Mouse (Mus musculus) lung, postnatal 0 days (tissue): ENCODE measurements around the gene Abtb1. TPM values are rescaled to one million over a fixed set of nuclear protein-coding genes. Genes with fewer than 3 reads are reported as not detected.

Source experiments
- ATAC-seq: fragments of 200-750 bp; cut with Nextera tagmentation; 2 replicates; pipeline ENCODE4 v1.8.0; 2017; ENCODE audit warnings: moderate library complexity
- DNase-seq: peaks from one replicate; pipeline ENCODE4 v3.0.0-alpha.2; 2016; ENCODE audit warnings: low spot score
- H3K27ac ChIP-seq: fragments of 300-500 bp; sonication (generic); 2 replicates; pipeline ENCODE4 v1.5.1; 2014; ENCODE audit warnings: antibody characterized with exemption, mild to moderate bottlenecking, low read length, mixed read lengths
- H3K27me3 ChIP-seq: fragments of 300-500 bp; sonication (generic); replicated peaks from 2 replicates; pipeline ENCODE4 v1.6.1; 2014; ENCODE audit warnings: low read length, mixed read lengths; ENCODE audit not compliant: insufficient read depth
- H3K36me3 ChIP-seq: fragments of 300-500 bp; sonication (generic); 2 replicates; pipeline ENCODE4 v1.6.1; 2014; ENCODE audit warnings: low read length, mixed read lengths; ENCODE audit not compliant: insufficient read depth
- H3K4me1 ChIP-seq: fragments of 300-500 bp; sonication (generic); 2 replicates; pipeline ENCODE4 v1.6.1; 2014; ENCODE audit warnings: antibody characterized with exemption, low read depth, low read length, mixed read lengths; ENCODE audit not compliant: insufficient read depth
- H3K4me2 ChIP-seq: fragments of 300-500 bp; sonication (generic); replicated peaks from 2 replicates; pipeline ENCODE4 v1.6.1; 2014; ENCODE audit warnings: low read depth, mild to moderate bottlenecking, low read length, moderate library complexity, mixed read lengths
- H3K4me3 ChIP-seq: fragments of 300-500 bp; sonication (generic); 2 replicates; pipeline ENCODE4 v1.5.1; 2014; ENCODE audit warnings: low read depth, low read length
- H3K9ac ChIP-seq: fragments of 300-500 bp; sonication (generic); replicated peaks from 2 replicates; pipeline ENCODE4 v1.6.1; 2014; ENCODE audit warnings: low read depth, mild to moderate bottlenecking
- H3K9me3 ChIP-seq: fragments of 300-500 bp; sonication (generic); 2 replicates; pipeline ENCODE4 v1.6.1; 2016; ENCODE audit warnings: low read length, mixed read lengths
- CTCF ChIP-seq: IDR thresholded peaks from 2 replicates; pipeline ENCODE4 v1.5.1; 2016; ENCODE audit warnings: antibody characterized with exemption, mild to moderate bottlenecking
- EP300 ChIP-seq: IDR thresholded peaks from 2 replicates; pipeline ENCODE4 v1.6.1; 2016; ENCODE audit warnings: antibody characterized with exemption, mild to moderate bottlenecking, control low read depth
- WGBS: fragments of 180-500 bp; shearing (Covaris S2); extraction: QIAGEN DNeasy Blood & Tissue Kit; methylation state at CpG from one replicate; pipeline ENCODE4 v1.1.7; 2014; 5-methylcytosine and 5-hydroxymethylcytosine counted together
- polyA plus RNA-seq: library from polyadenylated mRNA; unstranded; fragments of >200 nt; fragmentation: Nextera tagmentation; extraction: Ambion mirVana; gene quantifications from 2 replicates; pipeline ENCODE4 v1.2.1, GENCODE M21; 2015

Abtb1 gene
- polyA plus RNA-seq, 1 experiment from 2014 or later: 70.3 TPM

DNA sequence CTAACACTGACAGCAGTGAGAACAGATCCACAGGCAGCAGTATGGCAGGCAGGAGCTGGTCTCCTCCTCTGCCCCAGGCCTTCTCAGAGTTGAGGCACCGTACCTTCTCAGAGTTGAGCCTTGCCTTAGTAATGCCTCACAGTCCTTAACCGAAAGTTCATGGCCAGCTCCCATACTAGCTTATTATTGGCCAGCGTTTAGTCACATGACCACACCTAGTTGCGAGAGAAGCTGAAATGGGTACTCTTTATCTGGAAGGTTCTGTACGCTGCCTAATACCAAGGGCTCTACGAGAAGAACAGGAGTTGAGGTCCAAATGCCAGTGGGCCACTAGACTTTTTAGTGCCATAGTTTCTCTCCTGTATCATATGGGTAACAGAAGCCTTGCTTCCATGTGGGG, 20.5 kb downstream of the Abtb1 start:
- 86% methylated on average over 6 of the region's 6 CpGs for WGBS
- Histone ChIP-seq H3K4me2 (no peak overlapping the region), H3K27me3 (no peaks in the 10 kb centered on the region), H3K9ac (no peak overlapping the region), H3K9me3 (no peaks in the 10 kb centered on the region), H3K36me3 (no peaks in the 10 kb centered on the region), H3K4me3 (no peak overlapping the region), H3K4me1 (peaks cover 10% of the 10 kb centered on the region; the same call in 1 of the 2 replicates), H3K27ac (no peak overlapping the region)
- DNase-seq (no peak), ATAC-seq (no peak)
- no peak for TF ChIP-seq CTCF
- TF ChIP-seq EP300: no peak

DNA sequence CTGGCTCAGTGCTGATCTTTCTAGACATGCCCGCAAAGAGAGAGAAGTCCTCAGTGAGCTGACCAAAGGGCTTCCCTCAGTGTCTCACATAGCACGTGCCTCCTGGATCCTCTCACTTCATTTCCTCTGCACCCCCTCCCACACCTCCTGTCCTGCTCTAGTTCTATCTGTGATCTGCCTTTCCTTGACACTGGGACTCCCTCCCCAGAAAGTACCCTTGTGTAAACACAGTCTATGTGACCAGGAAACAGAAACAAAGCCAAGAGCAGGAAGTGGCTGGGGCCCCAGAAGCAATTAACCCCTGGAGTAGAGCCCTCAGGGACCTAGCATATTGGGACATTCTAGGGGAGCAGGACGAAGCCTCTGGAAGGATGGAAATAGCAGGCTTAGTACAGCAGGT, 20.9 kb downstream of the Abtb1 start:
- peak; percentile 57 for DNase-seq
- Histone ChIP-seq H3K27me3 (no peaks in the 10 kb centered on the region), H3K36me3 (no peaks in the 10 kb centered on the region), H3K4me2 (no peak overlapping the region), H3K4me3 (no peak overlapping the region), H3K27ac (no peak overlapping the region), H3K9ac (no peak overlapping the region), H3K4me1 (peaks cover 10% of the 10 kb centered on the region; the same call in 1 of the 2 replicates), H3K9me3 (no peaks in the 10 kb centered on the region)
- ATAC-seq: peak; percentile 63
- WGBS: 10% methylated on average over 3 of the region's 3 CpGs
- TF ChIP-seq EP300 (peak; percentile 74), CTCF (no peak; the same call in 1 of the 2 replicates)

GRCm38 (mm10) chr6:88816913-88817312, 24.9 kb downstream of the Abtb1 start:
- TF ChIP-seq EP300: no peak
- TF ChIP-seq CTCF: no peak
- Histone ChIP-seq H3K9me3 (no peaks in the 10 kb centered on the region), H3K27me3 (no peaks in the 10 kb centered on the region), H3K4me3 (no peak overlapping the region), H3K36me3 (no peaks in the 10 kb centered on the region), H3K4me2 (no peak overlapping the region), H3K27ac (no peak overlapping the region), H3K9ac (no peak overlapping the region), H3K4me1 (peaks cover 15% of the 10 kb centered on the region; the same call in 1 of the 2 replicates)
- no peak for DNase-seq
- no peak for ATAC-seq
- 72% methylated on average over 3 of the region's 3 CpGs for WGBS

- DNase-seq (no peak), ATAC-seq (no peak)
- TF ChIP-seq CTCF: no peak
- no peak for TF ChIP-seq EP300
- Histone ChIP-seq H3K4me2 (no peak overlapping the region), H3K9ac (no peak overlapping the region), H3K27me3 (no peaks in the 10 kb centered on the region), H3K4me3 (no peak overlapping the region), H3K9me3 (no peaks in the 10 kb centered on the region), H3K36me3 (no peaks in the 10 kb centered on the region), H3K4me1 (peaks cover 8% of the 10 kb centered on the region; the same call in 1 of the 2 replicates), H3K27ac (no peak overlapping the region)
- 81% methylated on average over 3 of the region's 3 CpGs for WGBS
Measured at GRCm38 (mm10) chr6:88815489-88815888, 26.3 kb downstream of the Abtb1 start.

DNA sequence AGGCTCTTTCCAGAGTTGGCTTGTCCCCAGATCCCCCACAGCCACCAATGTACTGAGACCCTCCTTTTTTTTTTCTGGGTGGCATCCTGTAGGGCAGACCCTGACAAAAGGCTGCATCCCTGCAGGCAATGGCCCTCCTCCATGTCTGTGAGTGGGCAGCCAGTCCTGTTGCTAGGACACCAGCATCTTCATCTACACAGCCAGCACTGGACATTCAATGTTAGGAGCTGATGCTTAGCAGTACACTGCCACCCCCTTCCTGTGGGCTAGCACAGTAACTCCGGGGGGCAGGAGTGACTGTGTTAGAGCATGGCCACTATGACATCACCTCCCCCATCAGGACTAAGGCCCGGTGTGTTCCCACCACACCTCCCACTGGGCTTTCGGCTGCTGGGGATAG, 26.7 kb downstream of the Abtb1 start:
- Histone ChIP-seq H3K9me3 (no peaks in the 10 kb centered on the region), H3K36me3 (no peaks in the 10 kb centered on the region), H3K4me2 (no peak overlapping the region), H3K4me1 (peaks cover 8% of the 10 kb centered on the region; the same call in 1 of the 2 replicates), H3K27ac (no peak overlapping the region), H3K4me3 (no peak overlapping the region), H3K9ac (no peak overlapping the region), H3K27me3 (no peaks in the 10 kb centered on the region)
- no peak for DNase-seq
- TF ChIP-seq EP300: no peak
- ATAC-seq: no peak
- WGBS: 81% methylated on average over 3 of the region's 3 CpGs

DNA sequence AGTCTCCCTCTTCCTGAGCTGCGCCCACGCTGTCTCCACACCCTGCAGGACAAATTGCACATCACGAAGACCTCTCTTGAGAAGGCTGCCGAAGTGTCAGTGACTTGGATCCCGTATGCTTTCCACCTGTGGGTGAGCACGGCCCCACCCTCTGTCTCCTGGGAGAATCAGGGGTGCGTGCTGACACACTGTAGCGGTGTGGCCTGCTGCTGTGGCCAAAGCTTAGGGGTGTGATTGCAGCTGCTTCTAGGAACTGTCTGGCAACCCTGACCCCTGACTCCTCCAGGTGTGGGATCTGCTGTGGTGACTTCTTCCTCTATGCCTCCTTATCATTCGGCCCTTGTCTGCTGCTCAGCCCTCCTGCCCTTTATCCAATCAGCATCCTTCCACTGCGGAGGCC, 28.0 kb downstream of the Abtb1 start:
- WGBS: 81% methylated on average over 10 of the region's 10 CpGs
- peaks cover 8% of the 10 kb centered on the region; the same call in 1 of the 2 replicates for H3K4me1 ChIP-seq
- H3K36me3 ChIP-seq: no peaks in the 10 kb centered on the region
- H3K27ac ChIP-seq: no peak overlapping the region
- DNase-seq (no peak), ATAC-seq (no peak)
- no peak overlapping the region for H3K4me2 ChIP-seq
- no peak overlapping the region for H3K9ac ChIP-seq
- no peaks in the 10 kb centered on the region for H3K9me3 ChIP-seq
- TF ChIP-seq EP300: no peak
- TF ChIP-seq CTCF: no peak
- no peak overlapping the region for H3K4me3 ChIP-seq
- H3K27me3 ChIP-seq: no peaks in the 10 kb centered on the region

DNA sequence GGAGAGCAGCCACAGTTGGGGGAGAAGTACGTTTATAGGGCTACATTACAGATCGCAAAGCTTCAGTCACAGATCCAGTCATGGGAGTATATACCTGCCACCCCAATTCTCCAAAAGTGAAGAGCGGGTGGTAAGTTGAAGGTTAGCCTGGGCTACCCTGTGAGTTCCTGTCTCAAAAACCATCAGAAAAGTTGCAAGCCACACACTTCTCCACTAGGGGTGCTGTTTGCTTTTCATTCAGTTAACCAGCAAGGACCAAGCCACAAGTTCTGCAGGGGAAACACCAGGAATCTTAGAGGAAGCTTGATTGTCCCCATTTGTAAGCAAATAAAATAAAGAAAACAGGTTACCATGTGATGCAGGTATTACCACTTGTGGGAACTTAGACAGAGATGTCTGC, 28.9 kb downstream of the Abtb1 start:
- Histone ChIP-seq H3K27me3 (no peaks in the 10 kb centered on the region), H3K9ac (no peak overlapping the region), H3K9me3 (no peaks in the 10 kb centered on the region), H3K36me3 (no peaks in the 10 kb centered on the region), H3K4me1 (peaks cover 8% of the 10 kb centered on the region; the same call in 1 of the 2 replicates), H3K4me2 (no peak overlapping the region), H3K27ac (no peak overlapping the region), H3K4me3 (no peak overlapping the region)
- no peak for ATAC-seq
- peak; percentile 73 for DNase-seq
- TF ChIP-seq EP300 (no peak), CTCF (peak; percentile 86)
- WGBS: 79% methylated on average over 3 of the region's 3 CpGs
